Mouse (Mus musculus): ENCODE data around the gene Tmem163.

DNA sequence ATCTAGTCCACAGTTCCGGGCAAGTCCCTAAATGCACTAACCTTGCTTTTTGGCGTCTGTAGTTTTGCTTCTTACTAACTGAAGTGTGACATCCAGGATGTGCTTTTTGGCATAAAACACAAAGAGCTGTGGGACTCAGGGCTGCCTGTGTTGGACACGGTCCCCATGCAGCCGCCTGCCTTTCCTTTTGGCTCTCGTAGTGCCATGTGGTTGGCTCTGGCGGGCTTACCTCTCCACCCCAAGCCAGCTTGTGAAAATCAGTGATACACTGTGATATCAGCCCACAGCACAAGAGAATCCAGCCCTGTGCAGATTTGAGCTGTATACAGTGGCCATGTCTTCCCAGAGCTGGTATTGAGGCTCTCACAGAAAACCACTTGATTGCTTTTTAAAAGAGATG is 60.3 kb downstream of the Tmem163 start:
- no peak for TF ChIP-seq CTCF (IDR thresholded peaks at IDR 0.05; ENCODE audit: control insufficient read depth, insufficient read depth, insufficient replicate concordance, low read depth, low read length)
- no peak for TF ChIP-seq POLR2A (IDR thresholded peaks at IDR 0.05; ENCODE audit: control insufficient read depth, low read depth, low read length)
